Mouse (Mus musculus) heart, postnatal 0 days (tissue): ENCODE measurements at regions not wholly inside any gene's neighbourhood (a gene's known extent, or its start where the extent isn't known, plus 50 kb on each side); places are given as distances from the start of the nearest gene placed in this dataset.

Experiments
- ATAC-seq: fragments of 200-750 bp; cut with Nextera tagmentation; 2 replicates; pipeline ENCODE4 v1.8.0; 2017; ENCODE audit warnings: low read depth, moderate number of reproducible peaks, moderate library complexity; ENCODE audit not compliant: insufficient read depth
- DNase-seq: peaks from one replicate; pipeline ENCODE4 v3.0.0-alpha.2; 2016; ENCODE audit warnings: low spot score
- H3K27ac ChIP-seq: fragments of 300-500 bp; sonication (generic); 2 replicates; pipeline ENCODE4 v1.5.1; 2014; ENCODE audit warnings: low read depth, mild to moderate bottlenecking
- H3K27me3 ChIP-seq: fragments of 300-500 bp; sonication (generic); 2 replicates; pipeline ENCODE4 v1.6.1; 2014; ENCODE audit warnings: low read length, mixed read lengths; ENCODE audit not compliant: control insufficient read depth, insufficient read depth
- H3K36me3 ChIP-seq: fragments of 300-500 bp; sonication (generic); replicated peaks from 2 replicates; pipeline ENCODE4 v1.6.1; 2014; ENCODE audit warnings: low read length, mixed read lengths; ENCODE audit not compliant: control insufficient read depth, insufficient read depth
- H3K4me1 ChIP-seq: fragments of 300-500 bp; sonication (generic); 2 replicates; pipeline ENCODE4 v1.6.1; 2014; ENCODE audit warnings: antibody characterized with exemption; ENCODE audit not compliant: control insufficient read depth, insufficient read depth
- H3K4me2 ChIP-seq: fragments of 300-500 bp; sonication (generic); 2 replicates; pipeline ENCODE4 v1.6.1; 2014; ENCODE audit warnings: low read depth, mild to moderate bottlenecking, low read length, moderate library complexity
- H3K4me3 ChIP-seq: fragments of 300-500 bp; sonication (generic); 2 replicates; pipeline ENCODE4 v1.5.1; 2014; ENCODE audit warnings: low read depth, low read length
- H3K9ac ChIP-seq: fragments of 300-500 bp; sonication (generic); replicated peaks from 2 replicates; pipeline ENCODE4 v1.6.1; 2014; ENCODE audit warnings: low read depth, low read length, mixed read lengths
- H3K9me3 ChIP-seq: fragments of 300-500 bp; sonication (generic); replicated peaks from 2 replicates; pipeline ENCODE4 v1.6.1; 2016; ENCODE audit warnings: low read length; ENCODE audit not compliant: control insufficient read depth
- CTCF ChIP-seq: IDR thresholded peaks from 2 replicates; pipeline ENCODE4 v1.5.1; 2016; ENCODE audit warnings: antibody characterized with exemption, control low read depth, low read depth
- EP300 ChIP-seq: IDR thresholded peaks from 2 replicates; pipeline ENCODE4 v1.6.1; 2016; ENCODE audit warnings: antibody characterized with exemption, low read depth
- WGBS: fragments of 180-500 bp; shearing (Covaris S2); extraction: QIAGEN DNeasy Blood & Tissue Kit; methylation state at CpG from one replicate; pipeline ENCODE4 v1.1.7; 2014; 5-methylcytosine and 5-hydroxymethylcytosine counted together

GRCm38 (mm10) chr19:36681056-36681455 lies 55.4 kb downstream of the Ppp1r3c start:
- WGBS, result 17% methylated on average over 4 of the region's 4 CpGs
- Histone ChIP-seq H3K9ac (no peak overlapping the region), H3K27me3 (no peaks in the 10 kb centered on the region), H3K27ac (peak overlapping the region; percentile 76), H3K4me1 (peaks cover 72% of the 10 kb centered on the region), H3K4me2 (no peak overlapping the region), H3K4me3 (no peak overlapping the region), H3K36me3 (no peaks in the 10 kb centered on the region), H3K9me3 (no peaks in the 10 kb centered on the region)
- no peak for TF ChIP-seq CTCF
- no peak for TF ChIP-seq EP300
- no peak for ATAC-seq
- DNase-seq, result no peak

GRCm38 (mm10) chr19:36680322-36680721 lies 56.1 kb downstream of the Ppp1r3c start:
- Histone ChIP-seq H3K4me3 (no peak overlapping the region), H3K27ac (peak overlapping the region; percentile 76), H3K36me3 (no peaks in the 10 kb centered on the region), H3K4me2 (no peak overlapping the region), H3K9me3 (no peaks in the 10 kb centered on the region), H3K4me1 (peaks cover 68% of the 10 kb centered on the region), H3K9ac (no peak overlapping the region), H3K27me3 (no peaks in the 10 kb centered on the region)
- WGBS, result 27% methylated on average over 2 of the region's 2 CpGs
- ATAC-seq (no peak), DNase-seq (no peak)
- no peak for TF ChIP-seq EP300
- TF ChIP-seq CTCF, result no peak

- WGBS, result 26% methylated on average over 4 of the region's 4 CpGs
- Histone ChIP-seq H3K4me1 (peaks cover 68% of the 10 kb centered on the region), H3K27me3 (no peaks in the 10 kb centered on the region), H3K27ac (peak overlapping the region; percentile 87), H3K4me3 (no peak overlapping the region), H3K4me2 (no peak overlapping the region), H3K36me3 (no peaks in the 10 kb centered on the region), H3K9ac (peak overlapping the region; percentile 38; the same call in 1 of the 2 replicates), H3K9me3 (no peaks in the 10 kb centered on the region)
- no peak for TF ChIP-seq EP300
- no peak for TF ChIP-seq CTCF
- no peak for DNase-seq
- ATAC-seq, result 0 out of 2 replicates have a peak, but pooled peaks have one; percentile 16
Measured at GRCm38 (mm10) chr19:36679028-36679820, 57.2 kb downstream of the Ppp1r3c start.

GRCm38 (mm10) chr19:36678382-36679027 lies 57.9 kb downstream of the Ppp1r3c start:
- peaks cover 62% of the 10 kb centered on the region for H3K4me1 ChIP-seq
- 0 out of 2 replicates have a peak overlapping the region, but pooled peaks have one; percentile 11 for H3K9ac ChIP-seq
- H3K4me2 ChIP-seq, result no peak overlapping the region
- no peak for ATAC-seq
- no peaks in the 10 kb centered on the region for H3K36me3 ChIP-seq
- no peak for DNase-seq
- WGBS, result 69% methylated on average over 7 of the region's 7 CpGs
- TF ChIP-seq CTCF (no peak), EP300 (no peak)
- H3K27me3 ChIP-seq, result no peaks in the 10 kb centered on the region
- peak overlapping the region; percentile 87 for H3K27ac ChIP-seq
- no peak overlapping the region for H3K4me3 ChIP-seq
- H3K9me3 ChIP-seq, result no peaks in the 10 kb centered on the region

GRCm38 (mm10) chr19:36677101-36678081 lies 59.1 kb downstream of the Ppp1r3c start:
- Histone ChIP-seq H3K4me1 (peaks cover 53% of the 10 kb centered on the region), H3K4me3 (no peak overlapping the region), H3K4me2 (no peak overlapping the region; the same call in 1 of the 2 replicates), H3K36me3 (no peaks in the 10 kb centered on the region), H3K27me3 (no peaks in the 10 kb centered on the region), H3K27ac (peak overlapping the region; percentile 87), H3K9me3 (no peaks in the 10 kb centered on the region), H3K9ac (0 out of 2 replicates have a peak overlapping the region, but pooled peaks have one; percentile 39)
- DNase-seq (peak; percentile 56), ATAC-seq (peak; percentile 52)
- TF ChIP-seq CTCF (no peak), EP300 (0 out of 2 replicates have a peak, but pooled peaks have one; percentile 4)
- 45% methylated on average over 18 of the region's 18 CpGs for WGBS
